Mouse (Mus musculus) brain, embryonic 14.5 days (tissue): ENCODE data around the gene Krt90.

Source experiments
- CTCF ChIP-seq: fragments of 200-500 bp; IDR thresholded peaks from 2 replicates; pipeline ENCODE4 v1.5.1; 2012; ENCODE audit warnings: inconsistent platforms, mild to moderate bottlenecking, moderate library complexity, borderline replicate concordance; ENCODE audit not compliant: insufficient read depth, insufficient read length; ENCODE audit errors: extremely low read depth
- POLR2A ChIP-seq: fragments of 200-500 bp; IDR thresholded peaks from 2 replicates; pipeline ENCODE4 v1.6.1; 2012; ENCODE audit warnings: mild to moderate bottlenecking, inconsistent platforms, borderline replicate concordance; ENCODE audit not compliant: poor library complexity, insufficient read depth, insufficient read length, severe bottlenecking; ENCODE audit errors: extremely low read depth

DNA sequence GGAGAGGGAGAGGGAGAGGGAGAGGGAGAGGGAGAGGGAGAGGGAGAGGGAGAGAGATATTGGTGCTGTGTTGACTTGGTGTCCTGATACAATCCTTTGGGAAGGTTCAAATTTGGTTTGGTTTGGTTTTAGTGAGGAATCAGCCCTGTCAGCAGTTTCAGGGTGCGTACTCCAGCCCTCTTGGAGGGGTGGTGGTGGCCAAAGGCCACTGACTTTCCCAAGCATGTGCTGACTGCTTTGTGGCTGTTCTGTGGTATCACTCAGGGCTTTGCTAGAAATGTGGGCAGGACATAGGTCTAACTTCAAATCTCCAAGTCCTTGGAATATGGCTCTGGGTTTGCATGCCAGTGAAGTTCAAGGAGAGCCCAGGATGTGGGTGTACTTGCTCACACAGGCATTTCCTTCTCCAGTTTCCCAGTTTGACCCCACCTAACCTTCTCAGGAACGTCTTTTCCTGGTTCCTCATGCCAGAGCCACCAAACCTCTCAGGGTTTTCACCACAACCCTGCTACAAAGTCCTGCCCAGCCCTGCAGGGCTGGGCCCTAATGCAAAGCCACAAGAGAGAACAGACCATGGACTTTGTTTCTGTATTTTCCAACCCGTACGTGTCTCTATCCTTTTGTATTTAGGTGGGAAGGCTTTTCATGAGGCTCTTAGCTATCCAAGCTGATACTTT is 40.1 kb downstream of the Krt90 start:
- no peak for TF ChIP-seq POLR2A
- no peak for TF ChIP-seq CTCF
